Mouse (Mus musculus): ENCODE measurements at regions not wholly inside any gene's neighbourhood (a gene's known extent, or its start where the extent isn't known, plus 50 kb on each side); places are given as distances from the start of the nearest gene placed in this dataset.
"Not testable (repeated sequence)": the region's sequence is repeated elsewhere in the genome, so short reads cannot be mapped to it uniquely, and the experiment has no call there.

DNA sequence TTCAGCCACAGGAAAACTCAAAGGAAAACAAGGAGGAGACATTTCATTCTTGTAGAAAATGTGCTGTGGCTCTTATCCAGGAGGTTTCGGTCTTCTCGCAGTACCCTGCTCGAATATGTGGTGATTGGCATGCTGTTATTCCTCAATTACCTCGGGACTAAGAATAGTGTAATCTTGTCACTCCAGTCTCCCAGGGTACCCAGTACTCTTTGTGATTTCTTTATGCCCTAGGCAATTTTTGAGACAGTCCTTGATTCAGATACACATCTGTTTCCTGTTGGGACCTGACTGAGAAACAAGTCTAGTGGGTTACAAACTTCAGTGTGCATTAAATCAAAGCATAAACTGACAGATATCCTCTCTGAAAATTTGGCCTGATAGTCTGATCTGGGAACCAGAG is 189.8 kb upstream of the Bet1 start:
- Histone ChIP-seq H3K27me3 (replicated peaks) (no peaks in the 10 kb centered on the region), H3K36me3 (no peaks in the 10 kb centered on the region), H3K4me3 (replicated peaks) (no peak overlapping the region), H3K27ac (no peak overlapping the region), H3K9ac (no peak overlapping the region), H3K4me2 (no peak overlapping the region), H3K9me3 (no peaks in the 10 kb centered on the region), H3K4me1 (no peaks in the 10 kb centered on the region)
- no peak for ATAC-seq (ENCODE audit: insufficient read depth, low FRiP score, low read depth)
- WGBS, result 64% methylated on average over 4 of the region's 4 CpGs

- no peak overlapping the region for H3K4me2 ChIP-seq
- H3K4me1 ChIP-seq, result no peaks in the 10 kb centered on the region
- H3K27ac ChIP-seq, result no peak overlapping the region
- H3K9ac ChIP-seq, result no peak overlapping the region
- WGBS, result 52% methylated on average over 2 of the region's 2 CpGs
- H3K4me3 ChIP-seq (replicated peaks), result no peak overlapping the region
- H3K27me3 ChIP-seq (replicated peaks), result no peaks in the 10 kb centered on the region
- no peaks in the 10 kb centered on the region for H3K36me3 ChIP-seq
- ATAC-seq (ENCODE audit: insufficient read depth, low FRiP score, low read depth), result no peak
- no peaks in the 10 kb centered on the region for H3K9me3 ChIP-seq
Measured at GRCm38 (mm10) chr6:4277245-4277890, 190.6 kb upstream of the Bet1 start.

DNA sequence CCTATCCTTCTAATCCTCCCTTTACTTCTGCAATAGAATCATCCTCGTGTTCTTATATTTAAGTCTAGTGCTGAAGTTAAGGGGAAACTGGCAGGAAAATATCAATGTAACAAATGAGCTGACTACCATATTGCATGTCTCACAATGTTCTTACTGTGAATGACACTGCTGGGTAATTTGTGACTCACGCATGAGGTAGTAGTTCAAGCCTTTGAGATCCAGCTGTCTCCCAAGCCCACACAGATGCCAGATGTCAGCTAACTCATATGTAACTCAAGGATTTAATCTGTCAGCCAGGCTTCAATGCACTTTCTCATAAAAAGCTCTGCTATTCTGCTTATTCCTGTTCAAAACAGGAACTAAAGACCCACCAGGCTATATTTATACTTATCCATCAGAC is 204.6 kb upstream of the Bet1 start:
- Histone ChIP-seq H3K36me3 (no peaks in the 10 kb centered on the region), H3K9me3 (no peaks in the 10 kb centered on the region), H3K27ac (no peak overlapping the region), H3K27me3 (replicated peaks) (no peaks in the 10 kb centered on the region), H3K4me3 (replicated peaks) (no peak overlapping the region), H3K4me2 (no peak overlapping the region), H3K9ac (no peak overlapping the region), H3K4me1 (no peaks in the 10 kb centered on the region)
- WGBS, result 60% methylated on average over 2 of the region's 2 CpGs
- ATAC-seq (ENCODE audit: insufficient read depth, low FRiP score, low read depth), result no peak

DNA sequence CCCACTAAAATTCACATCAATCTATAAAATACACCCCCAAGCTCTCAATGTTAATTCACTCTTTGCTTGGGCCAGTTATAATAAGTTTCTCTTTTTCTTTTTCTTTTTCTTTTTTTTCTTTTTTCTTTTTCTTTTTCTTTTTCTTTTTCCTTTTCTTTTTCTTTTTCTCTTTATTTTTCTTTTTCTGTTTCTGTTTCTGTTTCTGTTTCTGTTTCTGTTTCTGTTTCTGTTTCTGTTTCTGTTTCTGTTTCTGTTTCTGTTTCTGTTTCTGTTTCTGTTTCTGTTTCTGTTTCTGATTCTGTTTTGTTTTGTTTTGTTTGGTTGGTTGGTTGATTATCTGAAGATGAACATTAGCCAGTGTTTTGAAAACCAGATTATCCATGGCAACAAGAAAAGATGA is 201.2 kb upstream of the Col1a2 start:
- H3K4me2 ChIP-seq; H3K4me1 ChIP-seq; H3K27me3 ChIP-seq (replicated peaks); ATAC-seq (ENCODE audit: insufficient read depth, low FRiP score, low read depth); H3K27ac ChIP-seq; H3K36me3 ChIP-seq; H3K9ac ChIP-seq; H3K9me3 ChIP-seq; H3K4me3 ChIP-seq (replicated peaks): not testable (repeated sequence)

DNA sequence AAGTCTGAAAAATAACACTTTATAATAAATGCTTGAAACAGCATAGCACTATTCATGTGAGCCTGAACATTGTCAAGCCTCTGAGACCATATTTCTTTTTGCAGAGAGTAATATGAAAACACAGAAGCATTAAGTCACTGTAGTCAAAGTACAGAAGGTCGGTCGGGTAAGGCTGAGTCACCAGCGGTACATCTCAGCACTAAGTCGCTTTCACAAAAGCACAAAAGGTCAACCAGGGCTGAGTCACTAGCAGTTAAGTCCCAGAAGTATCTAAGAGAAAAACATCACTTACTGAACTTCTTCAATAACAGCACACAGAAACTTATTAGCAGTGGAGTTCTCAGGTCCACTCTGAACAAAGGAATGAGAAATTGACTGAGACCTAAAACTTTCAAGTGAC is 154.7 kb upstream of the Col1a2 start:
- Histone ChIP-seq H3K9ac (no peak overlapping the region), H3K4me2 (no peak overlapping the region), H3K27ac (no peak overlapping the region), H3K4me1 (no peaks in the 10 kb centered on the region), H3K4me3 (replicated peaks) (no peak overlapping the region), H3K9me3 (no peaks in the 10 kb centered on the region), H3K36me3 (no peaks in the 10 kb centered on the region), H3K27me3 (replicated peaks) (no peaks in the 10 kb centered on the region)
- ATAC-seq (ENCODE audit: insufficient read depth, low FRiP score, low read depth), result no peak
- WGBS, result 62% methylated on average over 4 of the region's 4 CpGs

GRCm38 (mm10) chr6:4362220-4362619 is 142.4 kb upstream of the Col1a2 start:
- Histone ChIP-seq H3K27ac (no peak overlapping the region), H3K4me1 (no peaks in the 10 kb centered on the region), H3K4me2 (no peak overlapping the region), H3K9ac (no peak overlapping the region), H3K9me3 (no peaks in the 10 kb centered on the region), H3K4me3 (replicated peaks) (no peak overlapping the region), H3K27me3 (replicated peaks) (no peaks in the 10 kb centered on the region), H3K36me3 (no peaks in the 10 kb centered on the region)
- 80% methylated on average over 2 of the region's 2 CpGs for WGBS
- ATAC-seq (ENCODE audit: insufficient read depth, low FRiP score, low read depth), result no peak

- WGBS, result 60% methylated on average over 12 of the region's 12 CpGs
- H3K27ac ChIP-seq, result no peak overlapping the region
- no peaks in the 10 kb centered on the region for H3K9me3 ChIP-seq
- H3K4me3 ChIP-seq (replicated peaks), result no peak overlapping the region
- H3K27me3 ChIP-seq (replicated peaks), result no peaks in the 10 kb centered on the region
- ATAC-seq (ENCODE audit: insufficient read depth, low FRiP score, low read depth), result no peak
- H3K4me2 ChIP-seq, result no peak overlapping the region
- H3K4me1 ChIP-seq, result no peaks in the 10 kb centered on the region
- H3K9ac ChIP-seq, result no peak overlapping the region
- no peaks in the 10 kb centered on the region for H3K36me3 ChIP-seq
Measured at GRCm38 (mm10) chr6:4375465-4376037, 129.1 kb upstream of the Col1a2 start.

DNA sequence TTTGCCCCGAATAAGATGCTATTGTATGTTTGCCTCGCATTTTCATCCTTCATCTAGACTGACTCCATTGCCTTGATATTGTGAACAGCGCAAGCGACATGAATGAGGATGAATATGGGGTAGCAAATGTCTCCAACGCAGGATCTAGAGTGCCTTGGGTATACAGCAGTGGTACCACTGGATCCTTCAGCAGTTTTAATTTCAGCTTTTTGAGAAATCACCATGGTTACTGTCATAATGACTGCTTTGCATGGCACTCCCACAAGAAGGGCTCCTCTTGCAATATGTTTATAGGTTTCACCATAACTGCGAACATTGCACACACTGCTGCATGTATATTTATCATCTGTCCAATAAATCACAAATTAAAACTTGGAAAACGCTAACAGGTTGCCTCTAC is 107.8 kb upstream of the Col1a2 start:
- no peak overlapping the region for H3K4me3 ChIP-seq (replicated peaks)
- no peak overlapping the region for H3K4me2 ChIP-seq
- no peaks in the 10 kb centered on the region for H3K36me3 ChIP-seq
- ATAC-seq (ENCODE audit: insufficient read depth, low FRiP score, low read depth), result no peak
- no peaks in the 10 kb centered on the region for H3K4me1 ChIP-seq
- no peaks in the 10 kb centered on the region for H3K9me3 ChIP-seq
- 87% methylated on average over 7 of the region's 7 CpGs for WGBS
- no peak overlapping the region for H3K27ac ChIP-seq
- H3K27me3 ChIP-seq (replicated peaks), result no peaks in the 10 kb centered on the region
- no peak overlapping the region for H3K9ac ChIP-seq

GRCm38 (mm10) chr6:4397695-4398598 is 106.7 kb upstream of the Col1a2 start:
- H3K4me2 ChIP-seq, result no peak overlapping the region
- H3K27me3 ChIP-seq (replicated peaks), result no peaks in the 10 kb centered on the region
- H3K27ac ChIP-seq, result no peak overlapping the region
- no peaks in the 10 kb centered on the region for H3K9me3 ChIP-seq
- WGBS, result 59% methylated on average over 16 of the region's 16 CpGs
- no peaks in the 10 kb centered on the region for H3K4me1 ChIP-seq
- H3K4me3 ChIP-seq (replicated peaks), result no peak overlapping the region
- no peak for ATAC-seq (ENCODE audit: insufficient read depth, low FRiP score, low read depth)
- no peak overlapping the region for H3K9ac ChIP-seq
- no peaks in the 10 kb centered on the region for H3K36me3 ChIP-seq

DNA sequence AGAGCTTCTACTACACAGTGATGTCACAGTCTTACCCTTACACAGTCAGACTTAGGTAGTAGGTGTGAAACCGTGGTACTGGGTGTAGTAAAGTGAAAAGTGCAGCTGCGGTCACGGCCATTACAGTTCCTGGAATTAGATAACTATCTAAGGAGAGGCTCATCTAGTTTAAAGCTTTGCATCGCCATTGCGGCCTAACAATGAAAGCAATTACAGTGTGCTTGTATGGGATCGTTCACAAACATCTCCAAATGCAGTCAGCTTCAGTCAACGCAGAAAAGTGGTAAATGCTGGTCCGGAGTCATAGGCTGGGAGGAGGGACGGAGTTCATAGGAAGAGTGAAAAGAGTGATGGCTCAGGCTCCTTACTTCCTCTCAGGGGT is 106.0 kb upstream of the Col1a2 start:
- H3K4me2 ChIP-seq, result no peak overlapping the region
- H3K4me3 ChIP-seq (replicated peaks), result no peak overlapping the region
- no peak overlapping the region for H3K9ac ChIP-seq
- no peaks in the 10 kb centered on the region for H3K27me3 ChIP-seq (replicated peaks)
- no peaks in the 10 kb centered on the region for H3K9me3 ChIP-seq
- no peaks in the 10 kb centered on the region for H3K4me1 ChIP-seq
- 84% methylated on average over 9 of the region's 9 CpGs for WGBS
- no peaks in the 10 kb centered on the region for H3K36me3 ChIP-seq
- no peak for ATAC-seq (ENCODE audit: insufficient read depth, low FRiP score, low read depth)
- no peak overlapping the region for H3K27ac ChIP-seq

- Histone ChIP-seq H3K27ac (no peak overlapping the region), H3K4me1 (no peaks in the 10 kb centered on the region), H3K9me3 (no peaks in the 10 kb centered on the region), H3K4me2 (no peak overlapping the region), H3K36me3 (no peaks in the 10 kb centered on the region), H3K9ac (no peak overlapping the region), H3K4me3 (replicated peaks) (no peak overlapping the region), H3K27me3 (replicated peaks) (no peaks in the 10 kb centered on the region; the same call in 1 of the 2 replicates)
- whole genome bisulfite sequencing, result 67% methylated on average over 3 of the region's 3 CpGs
- no peak for ATAC-seq (ENCODE audit: insufficient read depth, low FRiP score, low read depth)
Measured at GRCm38 (mm10) chr6:4405301-4405700, 99.3 kb upstream of the Col1a2 start.

- Histone ChIP-seq H3K27ac (no peak overlapping the region), H3K9me3 (no peaks in the 10 kb centered on the region), H3K4me2 (no peak overlapping the region), H3K36me3 (no peaks in the 10 kb centered on the region), H3K27me3 (replicated peaks) (no peaks in the 10 kb centered on the region; the same call in 1 of the 2 replicates), H3K4me1 (no peaks in the 10 kb centered on the region), H3K4me3 (replicated peaks) (no peak overlapping the region), H3K9ac (no peak overlapping the region)
- 48% methylated on average over 3 of the region's 3 CpGs for WGBS
- ATAC-seq (ENCODE audit: insufficient read depth, low FRiP score, low read depth), result no peak
Measured at GRCm38 (mm10) chr6:4407748-4408147, 96.9 kb upstream of the Col1a2 start.
